Mouse (Mus musculus) adrenal gland, adult 8-10 months (tissue): ENCODE measurements around the gene Aldh3b3. TPM values are rescaled to one million over a fixed set of nuclear protein-coding genes. Genes with fewer than 3 reads are reported as not detected.
A peak's percentile ranks its signal among the peaks of the same experiment; 100 is the strongest.

Source experiments
- DNase-seq: peaks from one replicate; pipeline ENCODE4 v3.0.0; 2022
- total RNA-seq, 4 experiments: library from RNA; stranded (reverse); gene quantifications; 2 replicates each; pipeline ENCODE4 v1.2.4; 2022

Aldh3b3 gene
- total RNA-seq, 4 experiments from 2014 or later: 0.11 to 1.5 (median 0.88) TPM

GRCm38 (mm10) chr19:3975866-3976265, 17.4 kb downstream of the Aldh3b3 start:
- DNase-seq: no peak

DNA sequence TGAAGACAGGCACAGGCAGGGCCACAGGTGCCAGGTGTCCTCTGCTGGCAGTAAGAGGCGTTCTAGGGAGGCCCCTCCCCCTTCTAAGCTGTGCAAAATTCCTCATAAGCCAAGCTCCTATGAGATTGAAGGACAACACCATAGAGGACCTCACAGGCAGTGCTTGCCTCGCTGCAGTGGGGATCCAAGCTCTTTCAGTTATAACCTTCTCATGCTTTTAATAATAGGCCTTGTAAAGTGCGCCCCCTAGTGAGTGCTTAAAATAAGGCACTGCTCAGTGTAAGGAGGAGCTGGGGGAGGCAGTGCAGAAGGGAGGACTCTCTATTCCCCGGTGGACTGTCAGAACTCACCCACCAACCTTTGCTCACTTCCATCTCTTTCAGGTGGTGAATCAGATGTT, 21.9 kb downstream of the Aldh3b3 start:
- DNase-seq: peak; percentile 58

DNA sequence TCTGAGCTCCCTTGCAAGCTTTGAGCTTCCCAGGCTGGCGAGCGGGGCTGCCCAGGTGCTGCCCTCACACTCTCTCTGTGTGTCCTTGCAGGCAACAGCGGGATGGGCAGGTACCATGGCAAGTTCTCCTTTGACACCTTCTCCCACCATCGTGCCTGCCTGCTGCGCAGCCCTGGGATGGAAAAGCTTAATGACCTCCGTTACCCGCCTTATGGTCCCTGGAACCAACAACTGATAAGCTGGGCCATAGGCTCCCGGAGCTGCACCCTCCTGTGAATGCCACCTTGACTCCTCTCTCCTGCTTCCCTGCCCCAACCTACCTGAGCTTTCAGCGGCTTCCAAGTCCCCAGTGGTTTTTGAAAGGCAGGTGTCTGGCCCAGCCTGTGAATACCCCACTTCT, 22.5 kb downstream of the Aldh3b3 start:
- no peak for DNase-seq

DNA sequence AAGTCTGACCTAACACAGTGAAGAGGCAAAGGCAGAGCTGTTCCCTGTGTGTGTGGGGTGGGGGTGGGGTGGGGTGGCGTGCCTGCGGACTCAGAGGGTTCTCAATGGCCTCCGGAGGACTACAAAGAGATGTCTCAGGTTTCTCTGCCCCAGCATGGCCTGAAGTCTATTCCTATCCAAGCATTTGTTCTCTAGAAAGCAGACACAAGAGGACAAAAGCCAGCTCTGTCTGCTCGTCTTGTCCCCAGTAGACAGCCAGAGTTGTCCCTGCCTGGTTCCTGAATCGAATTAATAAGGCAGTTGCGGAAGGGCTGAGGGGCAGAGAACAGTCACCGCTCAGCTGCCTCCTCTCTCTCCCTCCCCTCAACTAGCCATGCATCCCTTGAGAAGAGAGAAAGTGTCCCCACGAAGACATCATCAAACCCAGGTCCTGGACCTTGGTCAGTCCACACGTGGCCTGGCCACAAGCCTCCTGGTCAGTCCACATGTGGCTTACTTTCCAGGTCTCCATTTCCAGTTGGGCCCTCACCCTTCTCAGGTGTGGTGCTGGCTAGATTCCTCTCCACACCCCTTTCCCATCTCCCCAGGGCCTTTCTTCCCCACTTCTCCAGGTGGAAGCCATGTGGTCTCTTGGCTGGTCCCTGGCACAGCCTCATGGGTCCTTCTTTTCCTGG, 25.2 kb downstream of the Aldh3b3 start:
- no peak for DNase-seq

GRCm38 (mm10) chr19:3985261-3985681, 26.8 kb downstream of the Aldh3b3 start:
- peak; percentile 71 for DNase-seq

DNA sequence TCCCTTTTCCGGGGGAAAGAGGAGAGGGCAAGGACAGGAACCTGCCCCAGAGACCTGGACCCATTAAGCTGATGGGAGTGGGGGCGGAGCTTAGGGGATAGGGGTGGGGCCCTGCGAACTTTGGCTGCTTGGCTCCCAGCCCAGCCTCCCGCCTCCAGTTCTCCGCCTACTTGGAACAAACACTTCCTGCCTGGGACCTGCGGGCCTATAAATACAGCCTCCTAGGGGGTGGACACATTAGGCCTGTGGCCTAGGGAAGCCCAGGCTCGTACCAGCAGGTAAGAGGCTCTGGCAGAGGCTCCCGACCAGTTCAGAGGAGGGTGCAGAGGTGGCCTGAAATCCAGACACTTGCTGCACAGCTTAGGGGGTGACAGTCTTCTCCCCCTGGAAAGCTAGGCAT, 27.9 kb downstream of the Aldh3b3 start, which contains the start of gene Acy3:
Gene Acy3 (plus strand): TSS at position 237 of the 400 bp plus-strand sequence.
- DNase-seq: peak; percentile 83

DNA sequence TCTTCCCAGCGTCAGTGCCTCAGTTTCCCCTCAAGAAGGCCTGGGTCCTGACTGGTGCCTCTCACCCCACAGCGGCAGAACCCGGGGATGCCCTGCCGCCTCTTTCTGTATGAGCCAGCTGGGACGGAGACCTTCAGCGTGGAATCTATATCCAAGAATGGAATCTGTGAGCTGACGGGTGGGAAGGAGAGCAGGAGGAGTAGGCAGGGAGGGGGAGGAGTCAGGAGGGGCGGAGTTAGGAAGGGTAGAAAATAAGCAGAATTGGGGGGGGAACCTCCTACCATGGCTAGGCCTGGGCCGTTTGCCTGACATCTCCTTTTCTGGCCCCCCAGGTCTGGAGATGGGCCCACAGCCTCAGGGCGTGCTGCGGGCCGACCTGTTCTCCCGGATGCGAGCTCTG, 29.6 kb downstream of the Aldh3b3 start:
- DNase-seq: no peak

DNA sequence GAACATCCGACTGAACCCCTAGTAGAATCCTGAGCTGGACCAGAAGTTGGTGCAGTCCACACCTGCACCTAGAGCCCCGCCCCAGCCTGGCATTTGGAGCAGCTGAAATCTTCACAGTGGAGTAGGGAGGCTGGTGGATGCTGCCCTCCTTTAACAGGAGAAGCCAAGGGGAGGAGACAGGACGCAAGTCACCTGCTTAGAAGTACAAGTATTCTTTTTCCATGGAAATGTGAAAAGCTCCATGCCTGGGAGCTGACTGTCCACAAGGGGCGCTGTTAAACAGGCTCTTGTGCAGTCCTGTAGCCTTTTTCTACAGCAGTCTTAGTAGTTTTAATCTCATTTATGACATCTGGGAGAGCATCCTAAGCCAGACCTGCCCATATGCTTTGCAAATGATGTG, 30.3 kb downstream of the Aldh3b3 start:
- DNase-seq: no peak

- DNase-seq: no peak
Measured at GRCm38 (mm10) chr19:3990804-3991203, 32.4 kb downstream of the Aldh3b3 start.

- DNase-seq: no peak
Measured at GRCm38 (mm10) chr19:3991562-3991961, 33.1 kb downstream of the Aldh3b3 start.

GRCm38 (mm10) chr19:3991966-3992365, 33.5 kb downstream of the Aldh3b3 start:
- no peak for DNase-seq

GRCm38 (mm10) chr19:3992416-3992815, 34.0 kb downstream of the Aldh3b3 start, which contains the start of gene Tbx10:
TSS of gene Tbx10 (plus strand) at chr19:3992752.
- no peak for DNase-seq

DNA sequence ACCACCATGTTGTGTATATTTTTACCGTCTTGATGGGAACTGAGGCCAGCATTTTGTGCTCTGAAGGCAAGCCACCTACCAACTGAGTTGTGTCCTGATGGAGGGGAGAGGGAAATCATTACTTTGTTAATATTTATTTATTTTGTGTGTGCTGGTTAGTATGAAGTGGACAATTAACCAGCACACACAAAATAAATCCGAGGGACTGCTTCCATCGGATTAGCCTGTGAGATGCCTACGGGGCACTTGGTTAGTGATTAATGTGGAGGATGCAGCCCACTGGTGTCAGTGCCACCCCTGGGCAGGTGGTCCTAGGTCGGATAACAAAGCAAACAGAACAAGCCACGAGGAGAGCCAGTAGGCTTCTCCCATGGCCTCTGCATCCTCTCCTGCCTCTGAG, 36.5 kb downstream of the Aldh3b3 start:
- DNase-seq: no peak

GRCm38 (mm10) chr19:3995505-3995904, 37.1 kb downstream of the Aldh3b3 start:
- no peak for DNase-seq

GRCm38 (mm10) chr19:3996106-3996505, 37.7 kb downstream of the Aldh3b3 start:
- no peak for DNase-seq

- no peak for DNase-seq
Measured at GRCm38 (mm10) chr19:3996747-3997146, 38.3 kb downstream of the Aldh3b3 start.

DNA sequence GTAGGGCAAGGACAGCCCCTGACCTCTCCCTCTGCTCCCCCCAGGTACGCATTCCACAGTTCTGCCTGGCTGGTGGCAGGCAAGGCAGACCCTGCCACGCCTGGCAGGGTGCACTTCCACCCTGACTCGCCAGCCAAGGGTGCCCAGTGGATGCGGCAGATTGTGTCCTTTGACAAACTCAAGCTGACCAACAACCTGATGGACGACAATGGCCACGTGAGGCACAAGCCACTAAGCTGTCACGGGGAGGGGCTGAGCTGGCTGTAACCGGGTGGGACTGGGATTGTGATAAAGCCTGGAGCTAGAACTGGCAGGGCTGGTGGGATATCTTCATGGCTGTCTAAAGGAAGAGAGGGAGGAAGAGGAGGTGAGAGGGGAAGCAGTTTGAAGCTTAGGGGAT, 38.8 kb downstream of the Aldh3b3 start:
- no peak for DNase-seq

DNA sequence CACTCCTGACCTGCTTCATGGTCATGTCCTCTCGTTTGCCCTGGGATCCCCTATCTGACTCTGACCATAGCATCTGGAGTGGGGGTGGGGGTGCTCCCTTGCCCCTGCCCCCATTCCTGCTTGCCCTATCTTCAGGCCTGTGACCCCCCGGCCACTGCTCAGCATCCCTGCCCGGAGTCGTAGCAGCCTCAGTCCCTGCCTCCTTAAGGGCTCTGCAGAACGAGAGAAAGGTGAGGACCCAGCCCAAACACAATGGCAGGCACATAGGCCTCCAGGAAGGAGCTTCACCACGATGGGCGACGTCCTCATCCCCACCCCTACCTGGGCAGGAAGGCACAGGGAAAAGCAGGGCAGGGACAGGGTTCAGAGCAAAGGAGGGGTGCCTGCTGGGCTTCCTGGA, 39.9 kb downstream of the Aldh3b3 start:
- DNase-seq: no peak

GRCm38 (mm10) chr19:3999121-3999730, 40.8 kb downstream of the Aldh3b3 start:
- no peak for DNase-seq

DNA sequence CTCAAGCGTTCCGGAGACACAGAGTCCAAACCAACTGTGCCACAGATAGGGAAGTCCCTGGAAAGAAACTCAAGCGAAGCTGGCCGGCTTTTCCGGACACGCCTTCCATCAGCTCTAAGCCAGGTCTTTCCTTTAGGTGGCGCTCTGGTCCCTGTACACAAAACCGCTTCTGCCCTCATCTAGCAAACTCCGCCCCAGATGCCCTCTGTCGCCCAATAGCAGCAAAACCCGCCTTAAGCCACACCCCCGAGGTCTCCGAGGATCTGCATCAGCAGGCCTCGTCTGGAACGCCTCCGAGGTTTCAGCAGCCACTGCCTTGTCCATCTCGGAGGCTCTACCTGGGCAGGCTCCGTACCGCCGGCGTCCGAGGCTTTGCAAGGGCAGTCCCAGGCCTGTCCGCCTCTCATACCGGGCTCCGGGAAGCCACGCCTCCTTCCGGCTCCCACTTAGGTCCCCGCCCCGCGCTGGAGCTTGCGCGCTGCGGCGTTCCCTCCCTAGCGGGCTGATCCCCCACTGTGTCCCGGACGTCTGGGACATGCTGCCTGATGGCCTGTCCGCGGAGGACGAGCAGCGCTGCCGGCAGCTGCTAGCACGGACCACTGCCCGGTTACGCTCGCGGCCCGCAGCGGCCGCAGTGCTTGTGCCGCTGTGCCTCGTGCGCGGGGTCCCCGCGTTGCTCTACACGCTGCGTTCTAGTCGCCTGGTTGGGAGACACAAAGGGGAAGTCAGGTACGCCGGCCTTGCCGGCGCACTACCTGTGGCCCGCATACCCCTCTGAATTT, 41.9 kb downstream of the Aldh3b3 start, which contains the start of the genes Nudt8 and Gm49405:
Gene Nudt8 (plus strand): TSS at position 462 of the 782 bp plus-strand sequence.
Gene Gm49405 (plus strand): TSS at position 508 of the 782 bp plus-strand sequence.
- DNase-seq: peak; percentile 94

DNA sequence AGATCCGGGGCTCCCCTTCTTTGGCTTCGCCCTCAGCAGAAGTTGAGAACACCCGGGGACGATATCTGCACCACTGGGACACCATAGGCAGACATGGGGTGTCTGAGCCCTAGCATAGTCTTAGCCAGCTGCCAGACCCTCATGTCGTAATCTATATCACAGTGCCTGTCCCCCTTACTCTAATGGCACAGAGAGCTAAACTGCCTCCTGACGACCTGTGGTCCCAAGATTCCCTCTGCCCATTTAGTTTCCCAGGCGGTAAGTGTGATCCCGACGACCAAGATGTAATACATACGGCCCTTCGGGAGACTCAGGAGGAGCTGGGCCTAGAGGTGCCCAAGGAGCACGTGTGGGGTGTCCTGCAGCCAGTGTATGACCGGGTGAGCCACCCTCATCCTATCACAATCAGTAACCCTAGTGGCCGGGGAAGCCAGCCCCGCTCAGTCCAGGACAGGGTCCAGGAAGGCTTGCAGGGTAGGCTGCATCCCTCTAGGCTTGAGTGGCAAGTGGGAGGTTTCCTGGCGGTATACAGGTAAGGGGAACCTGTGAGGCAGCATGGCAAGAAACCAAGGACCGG, 42.6 kb downstream of the Aldh3b3 start:
- DNase-seq: no peak

GRCm38 (mm10) chr19:4001752-4002151, 43.3 kb downstream of the Aldh3b3 start:
- DNase-seq: no peak

- DNase-seq: no peak
Measured at GRCm38 (mm10) chr19:4003112-4003511, 44.7 kb downstream of the Aldh3b3 start, which contains the start of gene Doc2g. TSS of gene Doc2g (plus strand) at chr19:4003313.
